Mouse (Mus musculus): ENCODE data around the gene Pigk. TPM values are rescaled to one million over a fixed set of nuclear protein-coding genes. Genes with fewer than 3 reads are reported as not detected.

Pigk gene
- polyA plus RNA-seq, 1 experiment = 8.5 TPM

GRCm38 (mm10) chr3:152722836-152723235, 8.9 kb downstream of the Pigk start:
- TF ChIP-seq FLI1 (IDR thresholded peaks at IDR 0.05; ENCODE audit: low read length) (no peak), GATA1 (IDR thresholded peaks at IDR 0.05; ENCODE audit: borderline replicate concordance, low read length) (no peak)
- H3K36me3 ChIP-seq (replicated peaks; ENCODE audit: low read length) = peaks cover 43% of the 10 kb centered on the region

GRCm38 (mm10) chr3:152724446-152724845, 10.5 kb downstream of the Pigk start:
- Histone ChIP-seq H3K4me1 (peaks cover 22% of the 10 kb centered on the region; the same call in 1 of the 2 replicates), H3K36me3 (replicated peaks; ENCODE audit: low read length) (peaks cover 31% of the 10 kb centered on the region), H3K9me3 (no peaks in the 10 kb centered on the region), H3K4me3 (replicated peaks) (no peak overlapping the region), H3K27me3 (replicated peaks) (no peaks in the 10 kb centered on the region)
- TF ChIP-seq GATA1 (IDR thresholded peaks at IDR 0.05; ENCODE audit: borderline replicate concordance, low read length) (no peak), FLI1 (IDR thresholded peaks at IDR 0.05; ENCODE audit: low read length) (no peak)

More at GRCm38 (mm10) chr3:152722836-152723235, 8.9 kb downstream of the Pigk start:
- H3K9me3 ChIP-seq = no peaks in the 10 kb centered on the region
- H3K27me3 ChIP-seq (replicated peaks) = no peaks in the 10 kb centered on the region
- H3K4me1 ChIP-seq = peaks cover 18% of the 10 kb centered on the region; the same call in 1 of the 2 replicates
- no peak overlapping the region for H3K4me3 ChIP-seq (replicated peaks)

DNA sequence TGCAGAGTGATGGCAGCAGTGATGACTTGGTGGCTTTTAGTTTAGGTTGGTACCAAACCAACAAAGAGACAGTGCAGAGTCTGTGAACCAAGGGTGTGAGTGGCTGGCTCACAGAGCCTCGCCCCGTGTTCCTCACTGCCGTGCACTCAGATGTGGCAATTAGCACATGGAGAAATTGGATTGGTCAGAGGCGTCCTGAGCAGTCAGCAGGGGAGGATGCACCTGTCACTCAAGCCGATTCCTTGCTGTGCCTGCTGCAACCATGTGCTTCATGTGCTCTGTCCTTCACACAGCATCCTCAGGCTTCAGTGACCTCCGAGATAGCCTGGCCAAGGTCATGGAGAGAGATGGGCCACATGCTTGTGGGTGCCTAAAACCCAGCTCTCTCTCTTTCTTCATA, 14.3 kb downstream of the Pigk start:
- TF ChIP-seq GATA1 (IDR thresholded peaks at IDR 0.05; ENCODE audit: borderline replicate concordance, low read length) = no peak
- TF ChIP-seq FLI1 (IDR thresholded peaks at IDR 0.05; ENCODE audit: low read length) = no peak
- H3K27me3 ChIP-seq (replicated peaks) = no peaks in the 10 kb centered on the region
- H3K9me3 ChIP-seq = no peaks in the 10 kb centered on the region
- peaks cover 18% of the 10 kb centered on the region for H3K36me3 ChIP-seq (replicated peaks; ENCODE audit: low read length)
- H3K4me3 ChIP-seq (replicated peaks) = peak overlapping the region; percentile 44
- peaks cover 26% of the 10 kb centered on the region for H3K4me1 ChIP-seq

- H3K36me3 ChIP-seq (replicated peaks; ENCODE audit: low read length) = peaks cover 7% of the 10 kb centered on the region
Observed at GRCm38 (mm10) chr3:152733011-152733410, 19.1 kb downstream of the Pigk start.

DNA sequence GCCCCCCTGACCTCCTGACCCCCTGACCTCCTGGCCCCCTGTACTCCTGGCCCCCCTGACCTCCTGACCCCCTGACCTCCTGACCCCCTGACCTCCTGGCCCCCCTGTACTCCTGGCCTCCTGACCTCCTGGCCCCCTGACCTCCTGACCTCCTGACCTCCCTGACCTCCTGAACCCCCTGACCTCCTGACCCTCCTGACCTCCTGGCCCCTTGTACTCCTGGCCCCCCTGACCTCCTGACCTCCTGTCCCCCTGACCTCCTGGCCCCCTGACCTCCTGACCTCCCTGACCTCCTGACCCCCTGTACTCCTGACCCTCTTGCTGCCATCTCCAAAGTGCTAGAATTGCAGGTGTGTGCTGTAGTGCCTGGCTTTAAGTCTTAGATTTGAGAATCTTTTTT, 19.6 kb downstream of the Pigk start:
- Histone ChIP-seq H3K4me1 (peaks cover 29% of the 10 kb centered on the region), H3K36me3 (replicated peaks; ENCODE audit: low read length) (peaks cover 10% of the 10 kb centered on the region), H3K4me3 (replicated peaks) (no peak overlapping the region), H3K9me3 (no peaks in the 10 kb centered on the region), H3K27me3 (replicated peaks) (no peaks in the 10 kb centered on the region)
- TF ChIP-seq FLI1 (IDR thresholded peaks at IDR 0.05; ENCODE audit: low read length) = no peak
- no peak for TF ChIP-seq GATA1 (IDR thresholded peaks at IDR 0.05; ENCODE audit: borderline replicate concordance, low read length)

More at GRCm38 (mm10) chr3:152733011-152733410, 19.1 kb downstream of the Pigk start:
- TF ChIP-seq FLI1 (IDR thresholded peaks at IDR 0.05; ENCODE audit: low read length) = no peak
- TF ChIP-seq GATA1 (IDR thresholded peaks at IDR 0.05; ENCODE audit: borderline replicate concordance, low read length) = no peak
- no peaks in the 10 kb centered on the region for H3K27me3 ChIP-seq (replicated peaks)
- H3K4me1 ChIP-seq = peaks cover 30% of the 10 kb centered on the region
- no peaks in the 10 kb centered on the region for H3K9me3 ChIP-seq
- no peak overlapping the region for H3K4me3 ChIP-seq (replicated peaks)

- no peaks in the 10 kb centered on the region for H3K9me3 ChIP-seq
- TF ChIP-seq GATA1 (IDR thresholded peaks at IDR 0.05; ENCODE audit: borderline replicate concordance, low read length) = no peak
- peaks cover 15% of the 10 kb centered on the region for H3K36me3 ChIP-seq (replicated peaks; ENCODE audit: low read length)
- H3K4me1 ChIP-seq = peaks cover 29% of the 10 kb centered on the region
- H3K27me3 ChIP-seq (replicated peaks) = no peaks in the 10 kb centered on the region
- peak overlapping the region; percentile 28 for H3K4me3 ChIP-seq (replicated peaks)
Observed at GRCm38 (mm10) chr3:152734100-152734499, 20.2 kb downstream of the Pigk start.

DNA sequence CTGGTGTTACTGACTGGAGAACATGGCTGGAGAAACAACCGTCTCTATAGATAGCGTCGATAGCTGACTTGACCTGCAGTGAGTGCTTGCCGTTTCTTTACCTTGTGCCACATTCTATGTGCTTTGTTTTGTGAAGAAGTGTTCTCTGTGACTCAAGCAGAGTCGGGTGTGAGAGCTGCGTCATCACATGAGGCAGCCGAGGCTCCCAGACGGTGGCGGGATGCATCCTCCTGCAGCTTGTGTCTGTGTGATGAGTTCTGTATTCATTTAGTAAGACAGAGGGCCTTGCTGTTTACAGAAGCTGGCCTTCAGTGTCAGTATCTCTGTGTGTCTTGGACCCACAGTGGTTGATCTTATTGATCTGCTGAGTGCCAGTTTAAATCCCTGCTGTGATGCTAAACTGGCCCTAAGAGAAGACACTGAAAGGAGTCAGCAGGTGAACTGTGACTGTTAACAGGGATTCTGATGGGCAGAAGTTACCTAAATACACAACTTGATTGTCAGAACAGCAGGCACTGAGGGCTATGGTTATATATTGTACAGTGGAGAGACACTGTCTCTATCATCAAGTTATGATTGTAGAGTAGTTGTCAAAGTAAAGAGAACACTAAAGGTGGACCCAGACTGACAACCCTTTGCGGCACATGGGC, 21.8 kb downstream of the Pigk start:
- H3K4me3 ChIP-seq (replicated peaks) = no peak overlapping the region
- H3K4me1 ChIP-seq = peaks cover 32% of the 10 kb centered on the region
- H3K9me3 ChIP-seq = no peaks in the 10 kb centered on the region
- TF ChIP-seq GATA1 (IDR thresholded peaks at IDR 0.05; ENCODE audit: borderline replicate concordance, low read length) = no peak
- no peak for TF ChIP-seq FLI1 (IDR thresholded peaks at IDR 0.05; ENCODE audit: low read length)
- peaks cover 20% of the 10 kb centered on the region for H3K36me3 ChIP-seq (replicated peaks; ENCODE audit: low read length)
- no peaks in the 10 kb centered on the region for H3K27me3 ChIP-seq (replicated peaks)

DNA sequence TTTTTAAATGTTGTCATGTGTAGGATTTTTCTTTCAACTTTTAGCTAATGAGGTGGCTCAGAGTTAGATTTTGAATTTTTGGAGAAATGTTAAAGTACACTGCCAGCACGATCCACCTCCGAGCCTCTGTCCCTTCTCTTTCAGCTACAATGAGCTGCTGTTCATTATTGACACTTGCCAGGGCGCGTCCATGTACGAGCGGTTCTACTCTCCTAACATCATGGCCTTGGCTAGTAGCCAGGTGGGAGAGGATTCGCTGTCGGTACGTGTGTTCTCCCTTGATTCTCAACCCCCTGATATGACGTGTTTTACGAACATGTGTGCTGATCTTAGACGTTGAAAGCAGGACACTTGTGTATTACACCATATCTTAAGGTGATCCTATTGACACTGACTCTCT, 30.4 kb downstream of the Pigk start:
- H3K9me3 ChIP-seq = no peaks in the 10 kb centered on the region
- TF ChIP-seq FLI1 (IDR thresholded peaks at IDR 0.05; ENCODE audit: low read length) (no peak), GATA1 (IDR thresholded peaks at IDR 0.05; ENCODE audit: borderline replicate concordance, low read length) (no peak)
- peaks cover 59% of the 10 kb centered on the region for H3K36me3 ChIP-seq (replicated peaks; ENCODE audit: low read length)
- no peaks in the 10 kb centered on the region for H3K27me3 ChIP-seq (replicated peaks)
- peaks cover 25% of the 10 kb centered on the region for H3K4me1 ChIP-seq
- no peak overlapping the region for H3K4me3 ChIP-seq (replicated peaks)

- Histone ChIP-seq H3K27me3 (replicated peaks) (no peaks in the 10 kb centered on the region), H3K4me1 (peaks cover 20% of the 10 kb centered on the region), H3K9me3 (no peaks in the 10 kb centered on the region), H3K36me3 (replicated peaks; ENCODE audit: low read length) (peaks cover 56% of the 10 kb centered on the region), H3K4me3 (replicated peaks) (peak overlapping the region; percentile 0)
- TF ChIP-seq FLI1 (IDR thresholded peaks at IDR 0.05; ENCODE audit: low read length) (no peak), GATA1 (IDR thresholded peaks at IDR 0.05; ENCODE audit: borderline replicate concordance, low read length) (no peak)
Observed at GRCm38 (mm10) chr3:152745611-152746010, 31.7 kb downstream of the Pigk start.

GRCm38 (mm10) chr3:152749461-152749871, 35.6 kb downstream of the Pigk start:
- TF ChIP-seq GATA1 (IDR thresholded peaks at IDR 0.05; ENCODE audit: borderline replicate concordance, low read length) = no peak
- H3K27me3 ChIP-seq (replicated peaks) = no peaks in the 10 kb centered on the region
- H3K9me3 ChIP-seq = no peaks in the 10 kb centered on the region
- H3K4me1 ChIP-seq = no peaks in the 10 kb centered on the region
- no peak overlapping the region for H3K4me3 ChIP-seq (replicated peaks)
- peaks cover 37% of the 10 kb centered on the region for H3K36me3 ChIP-seq (replicated peaks; ENCODE audit: low read length)
